Mouse (Mus musculus): ENCODE measurements around the gene Smarcd2. TPM values are rescaled to one million over a fixed set of nuclear protein-coding genes. Genes with fewer than 3 reads are reported as not detected.

Smarcd2 gene
- polyA plus RNA-seq, 1 experiment: 136 TPM

DNA sequence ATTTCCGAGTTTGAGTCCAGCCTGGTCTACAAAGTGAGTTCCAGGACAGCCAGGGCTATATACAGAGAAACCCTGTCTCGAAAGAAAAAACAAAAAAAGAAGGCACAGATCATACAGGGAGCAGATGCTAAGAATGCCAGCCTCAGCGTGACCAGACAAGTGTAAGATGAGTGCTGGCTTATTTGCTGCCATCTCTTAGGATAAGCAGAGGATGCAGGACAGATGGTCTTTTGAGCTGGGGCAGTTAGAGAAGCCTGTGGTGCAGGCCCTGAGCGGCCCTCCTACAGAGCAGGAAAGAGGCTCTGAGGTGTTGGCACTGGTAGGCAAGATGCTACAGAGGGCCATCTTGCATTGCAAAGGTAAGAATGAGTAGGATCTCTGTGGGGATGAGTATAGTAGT lies 10.6 kb upstream of the Smarcd2 start:
- 83% methylated on average over 4 of the region's 4 CpGs for WGBS
- no peak for DNase-seq (ENCODE audit: low read depth, low spot score)

DNA sequence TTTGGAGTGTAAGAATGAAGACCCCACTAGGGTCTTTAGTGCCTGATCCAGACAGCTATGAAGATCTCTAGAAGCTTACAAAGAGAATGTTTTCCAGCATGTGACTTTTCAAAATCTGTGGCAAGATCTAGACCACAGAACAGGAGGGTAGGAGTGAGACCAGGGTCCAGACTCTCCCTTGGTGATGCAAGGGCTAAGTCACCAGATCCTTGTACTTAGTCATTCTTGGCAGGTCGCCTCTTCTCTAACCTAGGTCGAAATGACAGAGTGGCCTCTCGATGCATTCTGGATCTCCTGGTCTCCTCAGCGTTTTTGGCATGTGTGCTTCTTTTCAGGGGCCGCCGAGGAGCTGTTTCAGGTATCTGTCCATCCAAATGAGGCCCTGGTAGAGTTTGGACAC lies 9.7 kb upstream of the Smarcd2 start:
- no peak for DNase-seq (ENCODE audit: low read depth, low spot score)
- WGBS: 82% methylated on average over 6 of the region's 6 CpGs

DNA sequence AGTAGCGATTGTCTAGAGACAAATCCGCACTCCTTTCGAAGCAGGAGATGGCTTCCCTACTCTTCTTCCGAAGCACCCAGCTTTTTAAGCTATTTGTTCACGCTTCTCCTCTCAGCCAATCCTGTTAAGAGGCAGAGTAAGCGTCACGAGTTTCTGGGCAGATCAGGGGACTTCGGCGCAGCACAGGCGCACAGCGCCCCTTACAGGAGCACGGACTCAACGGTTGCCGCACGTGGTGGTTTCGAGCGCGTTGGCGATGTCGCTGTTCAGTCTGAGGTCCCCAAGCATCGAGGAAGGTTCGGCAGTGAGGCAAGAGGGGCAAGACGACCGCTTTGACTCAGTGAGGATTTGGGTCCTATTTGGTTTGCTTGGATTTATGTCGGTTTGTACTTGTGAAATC lies 3.7 kb upstream of the Smarcd2 start, which contains the start of gene Tcam1:
Tcam1 (plus strand) TSS at position 219 of the 400 bp plus-strand sequence.
- WGBS: 4% methylated on average over 25 of the region's 25 CpGs
- DNase-seq (ENCODE audit: low read depth, low spot score): peak; percentile 80

DNA sequence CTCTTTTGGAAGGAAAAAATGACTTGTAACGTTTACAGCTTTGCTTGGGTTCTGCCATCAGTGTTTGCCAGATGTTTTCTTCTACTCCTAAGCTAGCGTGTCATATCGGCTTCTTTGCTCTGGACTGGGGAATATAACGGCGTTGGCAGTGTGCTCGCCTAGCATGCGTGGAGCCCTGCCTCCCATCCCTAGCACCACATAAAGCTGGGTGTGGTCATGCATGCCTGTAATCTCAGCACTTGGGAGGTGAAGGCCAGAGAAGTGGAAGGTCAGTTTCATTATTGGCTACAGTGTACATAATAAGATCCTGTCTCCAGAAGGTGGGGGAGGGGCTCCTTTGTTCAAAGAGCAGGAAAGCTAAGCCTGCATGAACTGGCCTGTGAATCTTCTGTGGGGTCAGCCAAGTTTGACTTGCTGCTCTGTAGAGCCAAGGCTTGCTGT lies 2.2 kb upstream of the Smarcd2 start:
- DNase-seq (ENCODE audit: low read depth, low spot score): no peak
- 24% methylated on average over 7 of the region's 7 CpGs for WGBS

DNA sequence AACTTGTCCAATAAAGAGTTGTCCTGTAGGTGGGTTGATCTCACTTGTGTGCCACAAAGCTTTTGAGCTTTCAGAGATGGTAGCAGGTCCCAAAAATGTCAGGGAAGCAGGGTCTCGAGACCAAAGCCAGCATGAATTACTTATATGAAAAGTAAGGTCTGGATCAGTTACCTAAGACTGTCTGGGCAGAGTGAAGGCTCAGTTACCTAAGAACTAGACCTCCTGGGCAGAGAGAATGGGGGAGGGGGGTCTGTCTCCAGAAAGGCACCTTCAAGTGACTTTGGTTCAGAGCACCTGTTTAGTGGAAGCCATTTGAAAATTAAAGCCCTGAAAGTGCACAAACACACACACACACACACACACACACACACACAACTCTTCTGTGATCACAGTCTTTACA lies 1.6 kb upstream of the Smarcd2 start:
- no peak for DNase-seq (ENCODE audit: low read depth, low spot score)
- WGBS: 97% methylated on average over 1 of the region's 1 CpGs

DNA sequence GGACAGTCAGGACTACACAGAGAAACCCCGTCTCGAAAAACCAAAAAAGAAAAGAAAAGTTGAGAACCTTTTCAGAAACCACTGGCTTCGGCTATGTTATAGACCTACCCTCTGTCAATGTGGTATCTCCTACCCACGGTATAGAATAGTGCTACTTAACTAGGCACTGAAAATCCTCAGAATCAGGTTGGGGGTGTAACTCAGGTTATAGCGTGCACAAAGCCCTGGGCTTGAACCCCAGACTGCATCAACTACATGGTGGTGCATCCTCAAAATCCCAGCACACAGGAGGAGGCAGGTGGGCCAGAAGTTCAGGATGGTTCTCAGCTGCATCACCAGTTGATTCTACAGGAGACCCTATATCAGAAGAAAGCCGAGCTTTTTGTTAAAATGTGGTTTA lies 1.0 kb upstream of the Smarcd2 start:
- DNase-seq (ENCODE audit: low read depth, low spot score): no peak
- WGBS: 84% methylated on average over 6 of the region's 6 CpGs

DNA sequence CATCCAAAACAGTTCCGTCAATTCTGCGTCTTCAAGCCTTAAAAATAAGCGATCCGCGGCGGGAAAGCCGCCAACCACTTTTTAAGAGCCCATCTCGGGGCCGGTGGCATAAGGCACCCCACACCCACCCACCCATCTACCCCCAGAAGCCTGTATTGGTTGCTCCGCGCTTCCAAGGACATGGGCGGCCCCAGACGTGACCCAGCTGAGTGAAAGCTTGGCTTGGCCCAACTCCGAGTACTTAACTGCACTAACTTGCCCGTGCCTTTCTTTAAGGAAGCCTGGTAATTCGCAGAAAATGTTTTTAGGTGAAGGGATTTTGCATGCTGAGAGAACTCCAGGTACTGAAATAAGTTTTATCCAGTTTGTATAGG lies 526 bp upstream of the Smarcd2 start:
- no peak for DNase-seq (ENCODE audit: low read depth, low spot score)

DNA sequence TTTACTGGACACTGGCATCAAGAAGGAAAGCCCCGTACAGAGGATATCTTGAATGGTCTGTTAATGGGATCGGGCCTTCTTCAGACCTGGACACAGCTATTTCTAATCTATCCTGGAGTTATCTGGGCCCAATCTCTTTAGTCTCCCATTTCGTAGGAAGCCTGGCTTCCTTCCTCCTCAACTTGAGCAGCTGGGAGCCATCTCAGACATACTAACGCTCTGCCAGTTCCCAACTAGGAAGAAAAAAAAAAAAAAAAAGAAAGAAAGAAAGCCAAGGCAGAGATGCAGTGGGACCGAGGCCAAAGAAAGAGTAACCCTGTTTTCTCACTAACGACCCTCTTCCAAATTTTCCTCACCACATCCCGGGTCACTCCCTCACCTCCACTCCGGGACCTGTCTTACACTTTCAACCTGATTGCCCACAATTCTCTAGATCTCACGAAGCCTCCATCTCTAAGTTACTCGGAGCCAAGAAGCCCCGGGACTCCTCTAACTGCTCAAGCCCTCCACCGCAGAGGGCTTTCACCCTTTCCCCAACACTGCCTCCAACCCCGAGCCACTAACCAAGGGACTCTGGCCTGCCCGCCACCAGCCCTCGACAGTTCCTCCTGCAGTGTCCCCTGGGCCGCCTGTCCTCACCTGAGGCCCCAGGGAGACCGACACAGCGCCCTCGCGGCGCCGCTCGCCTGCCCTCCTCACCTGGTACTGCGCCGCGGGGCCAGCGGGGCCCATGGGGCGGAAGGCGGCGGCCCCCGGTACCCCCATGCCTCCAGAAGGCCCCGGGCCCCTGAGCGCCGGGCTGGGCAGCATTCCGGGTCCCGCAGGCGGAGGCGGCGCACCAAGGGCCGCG lies 753 bp downstream of the Smarcd2 start:
- under 1% methylated on average over 41 of the region's 41 CpGs for WGBS

More for the DNA sequence above, 526 bp upstream of the Smarcd2 start:
- WGBS: 3% methylated on average over 16 of the region's 16 CpGs

DNA sequence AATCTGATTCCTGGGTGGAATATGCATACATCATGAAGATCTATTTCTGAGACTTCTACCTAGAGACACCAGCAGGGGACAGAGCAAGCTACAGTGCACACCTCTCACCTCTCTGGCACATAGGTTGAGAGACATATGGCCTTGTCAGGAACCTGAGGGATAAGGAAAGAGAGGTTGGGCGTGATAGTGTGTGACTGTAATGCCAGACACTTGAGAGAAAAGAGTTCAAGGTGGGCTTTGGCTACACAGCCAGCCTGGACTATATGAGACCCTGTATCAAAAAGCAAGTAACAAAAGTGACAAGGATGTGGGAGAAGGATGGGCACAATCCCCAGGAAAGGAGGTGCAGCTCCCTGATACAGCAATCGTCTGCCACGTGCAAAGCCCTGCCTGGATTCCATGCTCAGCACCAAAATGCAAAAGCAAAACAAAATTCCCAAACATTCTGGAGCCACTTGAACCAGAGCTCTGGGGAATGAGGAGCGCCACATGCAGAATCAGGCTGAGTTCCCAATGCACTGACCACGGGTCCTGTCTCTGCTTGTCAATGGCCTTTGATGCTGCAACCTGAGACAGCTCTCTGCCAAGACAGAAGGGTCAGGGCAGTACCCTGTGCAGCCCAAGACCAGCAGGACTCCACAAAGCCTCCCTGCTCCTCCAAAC lies 1.5 kb downstream of the Smarcd2 start:
- WGBS: 8% methylated on average over 5 of the region's 5 CpGs
- no peak for DNase-seq (ENCODE audit: low read depth, low spot score)

More for the DNA sequence above, 753 bp downstream of the Smarcd2 start:
- no peak for DNase-seq (ENCODE audit: low read depth, low spot score)

DNA sequence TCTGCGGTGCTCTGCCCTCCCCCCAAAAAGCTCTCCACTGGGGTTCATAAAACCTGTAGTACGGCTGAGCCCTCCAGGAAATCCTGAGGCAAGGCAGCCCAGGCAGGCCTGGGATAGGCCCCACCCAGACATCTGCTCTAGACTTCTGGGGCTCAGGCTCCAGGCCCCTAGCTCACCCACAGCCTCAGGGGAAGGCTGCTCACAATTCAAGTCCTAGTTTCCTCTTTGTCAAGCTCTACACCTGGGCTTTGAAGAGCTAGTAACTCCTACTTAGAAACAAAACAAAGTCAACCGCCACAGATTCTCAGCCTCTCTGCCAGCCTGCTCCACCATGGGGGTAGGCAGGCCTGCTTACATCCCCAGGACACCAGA lies 3.7 kb downstream of the Smarcd2 start:
- DNase-seq (ENCODE audit: low read depth, low spot score): no peak
- WGBS: 18% methylated on average over 3 of the region's 3 CpGs

DNA sequence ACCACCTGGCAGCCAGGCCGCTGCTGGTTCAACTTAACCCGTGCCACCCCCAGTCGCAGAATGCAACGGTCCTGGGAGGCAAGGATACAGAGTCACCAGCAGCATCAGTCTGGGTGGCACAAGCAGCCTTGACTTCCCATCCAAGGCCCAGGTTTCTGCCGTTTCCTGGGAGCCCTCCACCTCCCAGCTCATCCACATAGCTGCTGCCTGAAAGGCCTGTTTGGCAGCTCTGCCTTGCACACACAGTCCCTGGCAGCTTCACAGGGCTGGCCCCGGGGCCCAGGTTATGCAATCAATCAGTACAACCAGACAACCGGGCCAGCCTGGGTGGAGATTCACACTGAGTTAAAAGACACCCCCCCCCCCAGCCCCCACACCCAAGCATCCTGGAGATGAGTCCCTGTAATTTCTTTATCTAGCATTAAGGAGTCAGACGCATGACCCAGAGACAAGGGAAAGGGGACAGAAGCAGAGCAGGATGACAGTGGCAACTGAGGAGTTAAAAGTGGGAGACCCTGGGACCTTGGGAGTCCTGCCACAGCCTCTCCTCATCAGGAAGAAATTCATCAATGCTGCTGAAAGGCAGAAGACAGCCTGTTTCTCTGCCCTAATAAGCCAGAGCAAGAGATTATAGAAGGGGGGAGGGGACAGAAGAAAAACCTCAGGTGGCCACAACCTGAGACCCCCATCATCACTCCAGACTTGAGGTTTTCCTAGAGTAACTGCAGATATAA lies 4.3 kb downstream of the Smarcd2 start:
- DNase-seq (ENCODE audit: low read depth, low spot score): no peak

DNA sequence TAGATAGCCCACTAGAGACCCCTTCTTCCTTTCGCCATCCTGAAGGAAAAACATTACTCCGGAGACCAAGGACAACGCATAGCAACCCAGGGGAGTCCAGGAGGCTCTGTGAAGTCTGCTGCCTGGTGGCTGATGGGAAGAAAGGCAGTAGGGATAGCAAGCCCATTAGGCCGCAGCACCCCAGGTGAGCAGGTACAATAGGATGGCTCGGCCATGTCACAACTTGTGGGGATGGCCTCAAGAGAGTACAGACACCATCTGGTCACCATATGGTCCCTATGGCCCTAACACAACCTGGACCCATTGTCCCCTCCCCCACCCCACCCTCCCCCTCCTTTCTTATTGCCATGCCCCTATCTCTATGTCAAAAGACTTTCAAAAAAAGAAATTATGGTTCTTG lies 4.9 kb downstream of the Smarcd2 start:
- no peak for DNase-seq (ENCODE audit: low read depth, low spot score)
- WGBS: 36% methylated on average over 5 of the region's 5 CpGs

More for the DNA sequence above, 4.3 kb downstream of the Smarcd2 start:
- WGBS: 29% methylated on average over 8 of the region's 8 CpGs

DNA sequence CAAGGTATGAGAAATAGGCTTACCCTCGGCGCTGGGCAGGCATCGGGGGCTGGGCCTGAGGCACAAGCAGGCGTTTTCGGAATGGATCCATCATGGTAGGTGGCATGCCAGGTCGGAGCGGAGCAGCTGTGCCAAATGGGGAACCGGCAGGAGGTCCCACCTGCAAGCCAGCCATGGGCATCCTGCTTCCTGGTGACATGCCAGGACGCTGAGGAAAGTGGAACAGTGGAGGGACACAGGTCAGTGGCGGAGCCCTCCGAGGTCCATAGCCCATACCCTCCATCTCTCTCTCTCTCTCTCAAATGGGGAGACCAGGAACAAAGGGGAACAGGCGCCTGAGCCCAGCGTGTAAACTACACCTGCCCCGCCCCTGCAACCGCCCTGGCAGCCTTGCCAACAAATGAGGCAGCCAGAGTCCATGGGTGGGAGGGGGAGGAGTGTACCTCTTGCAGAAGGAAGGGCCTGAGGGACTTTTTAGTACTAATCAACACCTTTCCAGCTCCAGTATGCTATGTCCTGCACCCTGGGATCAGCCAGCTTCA lies 5.4 kb downstream of the Smarcd2 start:
- 33% methylated on average over 15 of the region's 15 CpGs for WGBS
- DNase-seq (ENCODE audit: low read depth, low spot score): peak; percentile 76

DNA sequence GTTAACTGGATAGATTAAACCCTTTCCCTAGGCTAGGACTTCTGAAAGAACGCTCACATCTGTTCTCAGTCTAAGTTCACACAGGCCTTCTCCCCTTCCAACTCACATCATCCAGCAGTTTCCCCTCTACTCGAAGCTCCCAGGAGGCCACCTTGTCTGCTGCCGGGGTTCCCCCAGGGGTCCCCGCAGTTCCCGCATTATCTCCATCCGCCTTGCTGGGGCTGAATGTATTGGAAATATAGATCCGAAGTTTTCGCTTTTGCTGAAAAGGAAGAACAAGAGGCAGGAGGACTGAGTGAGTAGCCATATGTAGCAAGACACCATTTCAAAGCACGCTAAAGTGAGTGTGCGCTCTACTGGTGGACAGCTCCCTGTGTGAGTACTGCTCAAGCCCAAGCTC lies 6.3 kb downstream of the Smarcd2 start:
- 93% methylated on average over 10 of the region's 10 CpGs for WGBS
- DNase-seq (ENCODE audit: low read depth, low spot score): no peak

DNA sequence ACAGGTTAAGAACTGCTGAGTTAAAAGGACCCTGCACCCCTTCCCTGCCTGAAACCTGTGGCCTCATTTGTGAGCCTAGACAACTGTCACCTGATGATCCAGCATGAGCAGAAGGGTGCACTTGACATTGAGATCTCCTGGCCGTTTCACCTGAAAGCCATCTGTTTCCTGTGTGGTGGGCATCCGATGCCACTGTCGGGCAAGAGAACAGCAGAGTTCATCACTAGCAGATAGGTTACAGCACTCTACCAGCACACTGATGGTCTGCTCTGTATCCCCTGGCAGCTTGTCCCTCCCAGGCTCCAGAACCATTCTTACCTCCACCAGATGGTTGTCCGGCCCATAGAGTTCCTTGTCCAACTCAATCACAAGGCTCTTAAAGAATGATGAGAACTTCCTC lies 7.2 kb downstream of the Smarcd2 start:
- WGBS: 83% methylated on average over 4 of the region's 4 CpGs
- no peak for DNase-seq (ENCODE audit: low read depth, low spot score)

DNA sequence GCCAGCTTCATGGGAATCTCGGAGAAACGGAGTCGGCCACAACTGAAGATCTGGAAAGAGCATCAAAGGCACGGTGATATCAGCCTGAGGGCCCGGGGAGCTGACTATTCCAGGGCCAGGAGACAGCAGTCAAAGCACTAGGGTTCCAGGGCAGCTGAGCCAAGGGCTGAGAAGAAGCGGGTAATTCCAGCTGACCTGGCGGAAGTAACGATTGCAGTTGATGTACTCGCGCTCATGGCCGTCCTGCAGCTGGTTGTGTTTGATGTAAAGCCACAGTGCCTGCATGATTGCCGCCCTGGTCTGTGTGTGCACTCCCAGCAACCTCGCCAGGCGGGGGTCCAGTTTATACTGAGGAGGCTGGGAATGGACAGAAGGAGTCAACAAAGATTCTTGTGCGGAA lies 7.8 kb downstream of the Smarcd2 start:
- 85% methylated on average over 15 of the region's 15 CpGs for WGBS
- no peak for DNase-seq (ENCODE audit: low read depth, low spot score)

DNA sequence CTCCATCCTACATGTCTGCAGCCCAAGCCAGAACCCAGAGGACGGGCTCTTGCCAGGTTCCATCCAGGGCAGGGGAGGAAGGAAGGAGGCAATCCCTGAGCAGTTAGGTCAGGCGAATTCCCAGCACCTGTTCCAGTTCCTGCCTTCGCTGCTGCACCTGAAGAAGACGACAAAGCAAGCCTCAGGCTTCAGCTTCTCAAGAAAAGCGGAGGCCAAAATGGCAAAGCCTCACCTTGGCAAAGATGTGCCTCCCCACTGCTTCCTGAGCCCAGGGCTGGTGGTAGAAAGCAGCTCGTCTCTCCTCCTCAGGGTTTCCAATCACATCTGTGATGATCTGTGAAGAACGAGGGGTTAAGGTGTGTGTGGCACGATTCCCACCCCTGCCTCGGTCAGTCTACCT lies 8.8 kb downstream of the Smarcd2 start:
- 81% methylated on average over 9 of the region's 9 CpGs for WGBS
- DNase-seq (ENCODE audit: low read depth, low spot score): no peak

DNA sequence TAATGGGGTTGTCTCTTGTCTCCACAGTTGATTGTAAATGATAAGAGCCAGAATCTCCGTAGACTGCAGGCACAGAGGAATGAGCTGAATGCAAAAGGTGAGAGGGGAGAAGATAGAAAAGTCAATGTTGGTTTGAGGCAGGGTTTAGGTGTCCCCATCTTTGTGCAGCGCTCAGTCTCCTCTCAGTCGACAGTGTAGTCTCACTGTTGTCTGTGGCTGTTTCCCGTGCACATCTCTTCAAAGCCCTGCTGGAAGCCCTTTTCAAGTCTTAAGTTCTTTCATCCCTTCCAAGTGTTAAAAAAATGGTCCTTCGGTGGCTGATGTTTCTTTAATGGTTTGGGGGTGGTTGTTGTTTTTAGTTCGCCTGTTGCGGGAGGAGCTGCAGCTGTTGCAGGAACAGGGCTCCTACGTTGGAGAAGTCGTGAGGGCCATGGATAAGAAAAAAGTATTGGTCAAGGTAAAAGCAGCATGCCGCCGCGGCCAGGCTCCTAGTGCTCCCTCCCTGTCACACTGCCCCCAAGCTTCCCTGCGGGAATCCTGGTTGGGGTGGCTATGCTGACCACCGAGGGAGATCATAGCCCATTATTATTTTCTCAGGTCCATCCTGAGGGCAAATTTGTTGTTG lies 11.8 kb downstream of the Smarcd2 start:
- no peak for DNase-seq (ENCODE audit: low read depth, low spot score)
- 83% methylated on average over 14 of the region's 14 CpGs for WGBS

DNA sequence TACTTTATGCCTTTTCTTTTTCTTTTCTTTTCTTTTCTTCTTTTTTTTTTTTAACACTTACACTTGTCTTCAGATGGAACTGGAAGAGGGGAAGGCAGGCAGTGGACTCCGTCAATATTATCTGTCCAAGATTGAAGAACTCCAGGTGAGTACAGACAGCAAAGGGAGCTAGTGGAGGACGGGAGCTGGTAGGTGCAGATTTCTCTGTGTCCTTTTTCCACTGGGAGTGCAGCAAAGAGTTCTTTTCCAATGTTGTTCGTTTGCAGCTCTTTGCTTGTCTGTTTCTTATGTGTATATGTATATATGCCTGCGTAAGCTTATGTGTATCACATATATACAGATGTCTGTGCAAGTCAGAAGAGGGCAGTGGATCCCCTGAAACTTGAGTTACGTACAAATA lies 16.0 kb downstream of the Smarcd2 start:
- no peak for DNase-seq (ENCODE audit: low read depth, low spot score)

More for the DNA sequence above, 16.0 kb downstream of the Smarcd2 start:
- 50% methylated on average over 5 of the region's 5 CpGs for WGBS

All from large intestine, adult 2 months (tissue).